Mouse (Mus musculus) heart, postnatal 0 days (tissue): Measurements from ENCODE around the gene Synrg. TPM values are rescaled to one million over a fixed set of nuclear protein-coding genes. Genes with fewer than 3 reads are reported as not detected.

Experiments used
- ATAC-seq: fragments of 200-750 bp; cut with Nextera tagmentation; 2 replicates; pipeline ENCODE4 v1.8.0; 2017; ENCODE audit warnings: low read depth, moderate number of reproducible peaks, moderate library complexity; ENCODE audit not compliant: insufficient read depth
- DNase-seq: peaks from one replicate; pipeline ENCODE4 v3.0.0-alpha.2; 2016; ENCODE audit warnings: low spot score
- H3K27ac ChIP-seq: fragments of 300-500 bp; sonication (generic); 2 replicates; pipeline ENCODE4 v1.5.1; 2014; ENCODE audit warnings: low read depth, mild to moderate bottlenecking
- H3K27me3 ChIP-seq: fragments of 300-500 bp; sonication (generic); 2 replicates; pipeline ENCODE4 v1.6.1; 2014; ENCODE audit warnings: low read length, mixed read lengths; ENCODE audit not compliant: control insufficient read depth, insufficient read depth
- H3K36me3 ChIP-seq: fragments of 300-500 bp; sonication (generic); replicated peaks from 2 replicates; pipeline ENCODE4 v1.6.1; 2014; ENCODE audit warnings: low read length, mixed read lengths; ENCODE audit not compliant: control insufficient read depth, insufficient read depth
- H3K4me1 ChIP-seq: fragments of 300-500 bp; sonication (generic); 2 replicates; pipeline ENCODE4 v1.6.1; 2014; ENCODE audit warnings: antibody characterized with exemption; ENCODE audit not compliant: control insufficient read depth, insufficient read depth
- H3K4me2 ChIP-seq: fragments of 300-500 bp; sonication (generic); 2 replicates; pipeline ENCODE4 v1.6.1; 2014; ENCODE audit warnings: low read depth, mild to moderate bottlenecking, low read length, moderate library complexity
- H3K4me3 ChIP-seq: fragments of 300-500 bp; sonication (generic); 2 replicates; pipeline ENCODE4 v1.5.1; 2014; ENCODE audit warnings: low read depth, low read length
- H3K9ac ChIP-seq: fragments of 300-500 bp; sonication (generic); replicated peaks from 2 replicates; pipeline ENCODE4 v1.6.1; 2014; ENCODE audit warnings: low read depth, low read length, mixed read lengths
- H3K9me3 ChIP-seq: fragments of 300-500 bp; sonication (generic); replicated peaks from 2 replicates; pipeline ENCODE4 v1.6.1; 2016; ENCODE audit warnings: low read length; ENCODE audit not compliant: control insufficient read depth
- CTCF ChIP-seq: IDR thresholded peaks from 2 replicates; pipeline ENCODE4 v1.5.1; 2016; ENCODE audit warnings: antibody characterized with exemption, control low read depth, low read depth
- EP300 ChIP-seq: IDR thresholded peaks from 2 replicates; pipeline ENCODE4 v1.6.1; 2016; ENCODE audit warnings: antibody characterized with exemption, low read depth
- WGBS: fragments of 180-500 bp; shearing (Covaris S2); extraction: QIAGEN DNeasy Blood & Tissue Kit; methylation state at CpG from one replicate; pipeline ENCODE4 v1.1.7; 2014; 5-methylcytosine and 5-hydroxymethylcytosine counted together
- polyA plus RNA-seq: library from polyadenylated mRNA; unstranded; fragments of >200 nt; fragmentation: Nextera tagmentation; extraction: Ambion mirVana; gene quantifications from 2 replicates; pipeline ENCODE4 v1.2.1, GENCODE M21; 2015
- total RNA-seq: library from RNA; depleted of rRNA; stranded (reverse); fragments of >200 nt; gene quantifications from 2 replicates; pipeline ENCODE4 v1.2.3, GENCODE M21; 2014; ENCODE audit warnings: low replicate concordance

Synrg gene
- total and polyA plus RNA-seq, 2 experiments from 2014 or later, result 5.0 to 8.9 TPM

- no peak overlapping the region for H3K9ac ChIP-seq
- no peak overlapping the region for H3K27ac ChIP-seq
- H3K4me1 ChIP-seq, result peaks cover 16% of the 10 kb centered on the region; the same call in 1 of the 2 replicates
- DNase-seq (peak; percentile 44), ATAC-seq (no peak)
- TF ChIP-seq EP300, result no peak
- TF ChIP-seq CTCF, result no peak
- H3K9me3 ChIP-seq, result no peaks in the 10 kb centered on the region
- H3K27me3 ChIP-seq, result peaks cover 37% of the 10 kb centered on the region
- peak overlapping the region; percentile 64 for H3K4me3 ChIP-seq
- WGBS, result 19% methylated on average over 18 of the region's 18 CpGs
- no peaks in the 10 kb centered on the region for H3K36me3 ChIP-seq
- H3K4me2 ChIP-seq, result peak overlapping the region; percentile 96; the same call in 1 of the 2 replicates
Observed at GRCm38 (mm10) chr11:84066927-84067645, 102.9 kb downstream of the Synrg start.

- TF ChIP-seq EP300 (no peak), CTCF (no peak)
- Histone ChIP-seq H3K9ac (peak overlapping the region; percentile 47; the same call in 1 of the 2 replicates), H3K27ac (no peak overlapping the region), H3K9me3 (no peaks in the 10 kb centered on the region), H3K4me3 (peak overlapping the region; percentile 64), H3K4me1 (peaks cover 16% of the 10 kb centered on the region; the same call in 1 of the 2 replicates), H3K4me2 (peak overlapping the region; percentile 96), H3K27me3 (peaks cover 37% of the 10 kb centered on the region), H3K36me3 (no peaks in the 10 kb centered on the region)
- WGBS, result 5% methylated on average over 21 of the region's 21 CpGs
- ATAC-seq (0 out of 2 replicates have a peak, but pooled peaks have one; percentile 12), DNase-seq (peak; percentile 11)
Observed at GRCm38 (mm10) chr11:84067720-84068190, 103.5 kb downstream of the Synrg start.

GRCm38 (mm10) chr11:84068191-84069033 lies 104.2 kb downstream of the Synrg start:
- 2% methylated on average over 62 of the region's 63 CpGs for WGBS
- ATAC-seq (peak; percentile 59), DNase-seq (peak; percentile 25)
- TF ChIP-seq EP300 (no peak), CTCF (no peak)
- peak overlapping the region; percentile 96 for H3K4me2 ChIP-seq
- H3K9me3 ChIP-seq, result no peaks in the 10 kb centered on the region
- peak overlapping the region; percentile 64 for H3K4me3 ChIP-seq
- H3K27me3 ChIP-seq, result peaks cover 37% of the 10 kb centered on the region
- H3K36me3 ChIP-seq, result no peaks in the 10 kb centered on the region
- peaks cover 16% of the 10 kb centered on the region; the same call in 1 of the 2 replicates for H3K4me1 ChIP-seq
- H3K27ac ChIP-seq, result no peak overlapping the region
- H3K9ac ChIP-seq, result peak overlapping the region; percentile 47; the same call in 1 of the 2 replicates

GRCm38 (mm10) chr11:84069034-84069370 lies 104.8 kb downstream of the Synrg start, which contains the start of gene Dusp14:
Gene Dusp14 (minus strand): TSS chr11:84069261.
- ATAC-seq (no peak), DNase-seq (no peak)
- WGBS, result 19% methylated on average over 11 of the region's 11 CpGs
- TF ChIP-seq CTCF (no peak), EP300 (no peak)
- Histone ChIP-seq H3K9ac (peak within 1 kb of the TSS; percentile 47; the same call in 1 of the 2 replicates), H3K27me3 (peaks cover 37% of the 10 kb centered on the region), H3K4me3 (peak within 1 kb of the TSS; percentile 64), H3K4me2 (peak within 1 kb of the TSS; percentile 96), H3K4me1 (peaks cover 16% of the 10 kb centered on the region; the same call in 1 of the 2 replicates), H3K9me3 (no peaks in the 10 kb centered on the region), H3K27ac (no peak within 1 kb of the TSS), H3K36me3 (no peaks in the 10 kb centered on the region)

GRCm38 (mm10) chr11:84072904-84073651 lies 108.8 kb downstream of the Synrg start:
- Histone ChIP-seq H3K9ac (no peak overlapping the region), H3K27me3 (peaks cover 17% of the 10 kb centered on the region), H3K27ac (no peak overlapping the region), H3K4me2 (no peak overlapping the region), H3K4me1 (peaks cover 15% of the 10 kb centered on the region; the same call in 1 of the 2 replicates), H3K36me3 (peaks cover under 1% of the 10 kb centered on the region; the same call in 1 of the 2 replicates), H3K4me3 (no peak overlapping the region), H3K9me3 (no peaks in the 10 kb centered on the region)
- WGBS, result 46% methylated on average over 9 of the region's 9 CpGs
- ATAC-seq (no peak), DNase-seq (no peak)
- TF ChIP-seq CTCF (no peak), EP300 (no peak)
